Mouse (Mus musculus) urinary bladder, postnatal 4 days (tissue): ENCODE results near the gene Gp1bb.
A peak's percentile ranks its signal among the peaks of the same experiment; 100 is the strongest.

Experiments
- DNase-seq, 2 experiments: peaks; one replicate each; pipeline ENCODE4 v3.0.0; 2021 to 2022; ENCODE audit warnings: low spot score in 2 of 2

Gp1bb gene

GRCm38 (mm10) chr16:18622019-18622418 is at the start of gene Gp1bb:
Gene Gp1bb (minus strand): TSS chr16:18622403.
- DNase-seq = no peak

- DNase-seq = no peak
Measured at GRCm38 (mm10) chr16:18669914-18670313, 47.7 kb upstream of the Gp1bb start.

GRCm38 (mm10) chr16:18658597-18658996 is 36.4 kb upstream of the Gp1bb start:
- DNase-seq = no peak

GRCm38 (mm10) chr16:18655372-18656098 is 33.3 kb upstream of the Gp1bb start:
- no peak for DNase-seq

DNA sequence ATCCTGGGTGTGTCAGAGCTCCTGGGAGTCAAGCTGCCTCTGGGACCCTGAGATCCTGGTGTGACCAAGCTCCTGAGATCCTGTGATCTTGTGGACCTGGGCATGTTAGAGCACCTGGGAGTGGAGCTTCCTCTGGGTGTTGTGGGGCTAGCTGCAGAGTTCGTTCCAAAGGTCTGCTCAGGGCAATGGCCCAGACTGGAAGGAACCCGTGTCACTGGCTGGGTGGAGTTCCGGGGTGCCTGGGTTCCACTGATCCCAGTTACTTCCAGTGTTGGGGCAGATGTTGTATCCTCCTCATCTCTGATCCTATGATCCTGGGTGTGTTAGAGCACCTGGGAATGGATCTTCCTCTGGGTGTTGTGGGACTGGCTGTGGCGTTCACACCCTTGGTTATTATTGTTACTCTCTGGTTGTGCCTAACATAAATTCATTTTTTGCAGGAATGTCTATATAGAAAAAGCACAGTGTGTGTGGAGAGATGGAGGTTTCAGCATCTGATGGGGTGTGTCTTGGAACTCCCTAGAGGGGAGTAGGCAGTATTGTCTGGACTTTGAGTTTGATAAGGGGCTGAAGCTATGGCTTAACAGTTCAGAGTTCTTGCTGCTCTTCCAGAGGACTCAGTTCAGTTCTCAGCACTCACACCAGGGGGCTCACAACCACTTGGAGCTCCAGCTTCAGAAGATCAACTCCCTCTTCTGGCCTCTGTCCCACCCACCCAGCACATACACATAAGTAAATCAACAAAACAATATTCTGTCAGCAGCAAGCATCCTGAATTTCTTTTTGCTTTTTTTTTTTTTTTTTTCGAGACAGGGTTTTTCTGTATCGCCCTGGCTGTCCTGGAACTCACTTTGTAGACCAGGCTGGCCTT is 31.3 kb upstream of the Gp1bb start:
- DNase-seq = no peak

DNA sequence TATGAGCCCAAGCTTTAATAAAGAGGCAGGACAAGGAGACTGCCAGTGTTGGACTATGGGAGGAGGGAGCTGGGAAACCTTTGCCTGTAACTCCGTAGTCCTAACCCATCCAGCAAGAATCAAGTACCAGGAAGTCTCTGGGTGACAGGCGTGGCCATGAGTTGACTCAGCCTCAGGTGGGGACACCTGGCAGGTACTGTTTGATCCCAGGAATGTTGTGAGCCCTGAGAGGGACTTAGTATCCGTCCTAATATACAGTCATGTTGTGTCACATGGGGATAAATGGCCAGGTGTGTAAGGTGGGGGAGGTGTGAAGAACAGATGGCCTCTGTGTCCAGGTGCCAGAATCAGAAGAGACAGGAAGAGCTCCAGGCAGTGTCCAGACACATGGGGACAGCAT is 26.9 kb upstream of the Gp1bb start:
- DNase-seq = no peak

DNA sequence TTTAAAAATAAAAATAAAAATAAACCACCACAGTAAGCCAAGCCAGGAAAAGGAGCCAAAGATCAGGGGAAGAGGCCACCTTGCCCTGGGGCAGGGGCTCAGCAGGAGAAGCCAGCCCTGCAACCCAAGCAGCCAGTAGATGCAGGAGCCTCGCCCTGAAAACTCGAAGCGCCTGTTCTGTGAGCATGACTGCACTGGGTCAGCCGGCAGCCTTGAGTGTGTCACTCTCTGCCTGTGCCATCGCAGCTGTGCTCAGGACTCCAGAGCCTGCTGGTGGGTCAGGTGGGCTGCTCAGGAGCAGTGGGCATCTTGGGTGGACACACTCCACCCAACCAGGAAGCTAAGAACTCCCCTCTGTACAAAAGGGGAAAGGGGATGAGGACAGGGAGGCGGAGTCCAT is 23.1 kb upstream of the Gp1bb start:
- DNase-seq = no peak

DNA sequence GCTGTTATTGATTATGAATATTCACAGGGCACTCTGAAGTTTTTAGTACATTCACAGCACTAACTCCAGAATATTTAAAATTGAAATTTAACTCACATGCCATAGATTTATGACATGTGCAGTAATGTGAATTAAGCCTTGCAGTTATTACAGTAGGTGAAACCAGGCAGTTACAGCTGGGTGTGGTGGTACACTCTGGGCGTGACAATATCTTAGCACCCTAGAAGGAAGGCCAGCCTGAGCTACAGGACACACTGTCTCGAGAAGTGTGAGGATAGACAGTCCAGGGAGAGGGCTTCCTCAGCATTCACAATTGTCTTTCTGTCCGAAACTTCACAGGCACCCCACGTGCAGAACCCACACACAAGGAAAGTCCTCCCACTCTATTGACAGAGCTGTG is 22.3 kb upstream of the Gp1bb start:
- no peak for DNase-seq

- no peak for DNase-seq
Measured at GRCm38 (mm10) chr16:18643406-18643998, 21.3 kb upstream of the Gp1bb start.

- no peak for DNase-seq
Measured at GRCm38 (mm10) chr16:18642897-18643296, 20.7 kb upstream of the Gp1bb start.

- no peak for DNase-seq
Measured at GRCm38 (mm10) chr16:18642291-18642690, 20.1 kb upstream of the Gp1bb start.

DNA sequence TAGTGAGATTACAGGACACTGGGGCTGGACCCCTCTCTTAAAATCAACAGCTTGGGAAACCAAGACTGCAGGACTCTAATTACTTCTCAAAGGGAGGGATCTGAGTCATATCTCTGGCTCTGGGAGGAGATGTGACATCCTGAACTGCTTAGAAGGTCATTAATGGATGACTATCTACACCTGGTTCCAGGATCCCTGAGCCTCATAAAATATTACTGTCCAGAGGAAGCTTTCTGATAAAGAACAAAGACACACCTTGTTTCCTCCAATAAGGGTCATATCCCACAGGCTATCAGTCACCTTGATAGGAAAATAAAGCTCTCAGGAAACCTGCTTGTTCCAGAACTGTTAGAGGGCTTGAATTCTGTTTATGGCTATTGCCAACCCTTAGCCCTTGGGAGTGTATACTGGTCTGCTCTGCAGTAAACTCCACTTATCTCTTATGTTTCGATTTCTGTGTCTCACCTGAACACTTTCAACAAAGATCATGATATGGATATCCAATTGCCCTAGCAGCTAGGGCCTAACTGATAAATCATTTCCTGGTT is 17.3 kb upstream of the Gp1bb start:
- DNase-seq = no peak

- DNase-seq = no peak
Measured at GRCm38 (mm10) chr16:18638396-18638795, 16.2 kb upstream of the Gp1bb start.

GRCm38 (mm10) chr16:18636804-18637203 is 14.6 kb upstream of the Gp1bb start:
- DNase-seq = no peak

DNA sequence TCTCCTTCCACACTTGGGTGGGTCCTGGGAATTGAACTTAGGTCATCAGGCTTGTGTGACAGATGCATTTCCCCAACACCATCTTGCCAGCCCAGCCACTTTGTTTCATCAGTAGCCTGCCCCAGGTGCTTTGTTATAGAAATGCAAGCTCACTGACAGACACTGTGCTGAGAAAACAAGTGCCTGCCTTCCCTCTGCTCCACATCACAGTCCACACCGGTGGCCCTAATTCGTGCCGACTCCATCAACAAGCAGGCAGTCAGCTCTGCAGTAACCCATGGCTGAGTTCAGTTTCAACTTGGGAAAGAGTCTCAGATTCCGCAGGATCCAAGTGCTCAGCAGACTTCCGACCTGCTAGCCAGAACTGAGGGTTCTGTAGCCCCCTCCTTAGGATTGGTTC is 14.2 kb upstream of the Gp1bb start:
- DNase-seq = no peak

DNA sequence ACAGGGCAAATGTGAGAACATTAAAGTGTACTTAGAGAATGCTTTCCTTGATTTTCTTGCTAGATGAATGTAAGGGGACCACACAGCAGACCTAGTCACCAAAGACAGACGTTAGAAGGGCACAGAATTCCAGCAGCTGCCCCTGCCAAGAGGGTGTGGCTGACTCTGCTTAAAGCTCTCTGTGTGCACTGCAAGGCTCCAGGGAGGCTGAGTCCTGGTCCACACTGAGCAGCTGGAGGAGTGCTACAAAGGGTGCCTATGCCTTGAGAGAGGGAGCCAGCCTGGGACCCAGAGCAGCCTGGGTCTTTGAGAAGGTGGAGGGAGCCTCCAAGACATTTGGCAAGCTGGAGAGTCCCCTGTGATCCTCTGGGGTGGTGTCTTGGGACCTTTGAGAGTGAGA is 11.1 kb upstream of the Gp1bb start:
- DNase-seq = no peak

DNA sequence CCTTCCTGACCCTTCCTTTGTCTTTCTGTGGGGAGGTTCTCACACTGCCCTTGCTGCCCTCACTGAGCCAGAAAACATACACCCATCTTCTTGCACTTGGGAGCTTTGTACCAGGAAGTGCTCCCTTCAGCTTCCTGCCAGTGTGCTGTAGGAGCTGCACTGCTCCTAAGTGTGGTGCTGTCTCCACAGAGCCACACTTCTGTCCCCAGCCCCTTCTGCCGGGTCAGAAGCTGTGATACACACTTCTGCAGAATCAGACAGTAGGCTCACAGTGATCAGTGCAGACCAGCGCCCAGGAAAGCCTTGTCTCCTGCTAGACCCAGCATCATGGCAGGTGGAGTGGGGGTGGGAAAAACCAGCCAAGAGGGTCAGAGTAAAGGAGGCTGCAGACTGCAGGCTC is 10.6 kb upstream of the Gp1bb start:
- DNase-seq = no peak

GRCm38 (mm10) chr16:18632059-18632458 is 9.9 kb upstream of the Gp1bb start:
- no peak for DNase-seq

- DNase-seq = no peak
Measured at GRCm38 (mm10) chr16:18631141-18631540, 8.9 kb upstream of the Gp1bb start.

GRCm38 (mm10) chr16:18630291-18630690 is 8.1 kb upstream of the Gp1bb start:
- DNase-seq = no peak

DNA sequence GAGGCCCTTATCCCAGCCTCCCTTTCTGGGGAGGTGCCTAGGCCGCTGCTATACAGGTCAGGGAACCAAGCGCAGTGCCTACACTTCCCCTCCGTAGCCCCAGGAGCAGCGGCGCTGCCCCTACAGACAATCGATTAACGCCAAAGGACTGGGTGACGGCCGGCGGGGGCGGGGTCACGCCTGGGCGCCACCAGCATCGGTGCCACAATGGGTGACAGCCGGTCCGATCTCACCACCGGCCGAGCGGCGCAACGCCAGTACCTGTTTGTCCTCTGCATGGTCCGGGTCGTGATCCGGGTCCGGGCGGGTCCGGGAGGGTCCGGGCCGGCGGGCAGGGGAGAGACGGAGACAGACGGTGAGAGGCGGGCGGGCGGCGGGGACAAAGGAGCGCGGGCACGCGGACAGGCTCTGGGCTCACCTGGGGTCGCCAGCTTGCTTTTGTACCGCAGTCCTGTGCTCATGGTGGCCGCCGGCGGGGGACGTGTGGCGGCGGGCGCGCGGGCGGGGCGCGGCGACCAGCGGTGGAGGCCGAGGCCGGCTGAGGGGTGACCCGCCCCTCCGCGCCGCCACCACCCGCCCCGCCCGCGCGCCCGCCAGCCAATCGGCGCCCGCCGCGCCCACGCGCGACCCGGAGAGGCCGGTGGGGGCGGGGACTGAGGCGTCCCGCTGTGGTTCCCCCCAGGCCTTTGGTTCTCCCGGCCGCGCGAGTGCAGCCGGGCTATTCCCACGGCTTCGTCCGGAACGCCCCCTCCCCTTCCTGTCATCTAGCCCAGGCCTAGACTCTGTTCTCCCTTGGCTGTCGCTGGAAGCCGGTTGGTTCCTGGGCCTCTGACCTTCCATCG is 7.4 kb upstream of the Gp1bb start, which contains the start of gene Sept5:
Sept5 (minus strand) TSS at position 565 of the 842 bp plus-strand sequence.
- peak in 1 of 2 experiments; percentile 70 for DNase-seq
